Mouse (Mus musculus) forebrain, embryonic 11.5 days (tissue): ENCODE data around the gene Znrf3. TPM values are rescaled to one million over a fixed set of nuclear protein-coding genes. Genes with fewer than 3 reads are reported as not detected.

Experiments used
- ATAC-seq: fragments of 200-750 bp; cut with Nextera tagmentation; replicated peaks from 2 replicates; pipeline ENCODE4 v1.8.0; 2017; ENCODE audit warnings: moderate TSS enrichment; ENCODE audit not compliant: low FRiP score
- DNase-seq: peaks from one replicate; pipeline ENCODE4 v3.0.0-alpha.2; 2017; ENCODE audit warnings: low spot score
- H3K27ac ChIP-seq: fragments of 300-500 bp; sonication (generic); 2 replicates; pipeline ENCODE4 v1.5.1; 2014; ENCODE audit warnings: low read depth, low read length
- H3K27me3 ChIP-seq: fragments of 300-500 bp; sonication (generic); 2 replicates; pipeline ENCODE4 v1.6.1; 2014; ENCODE audit warnings: mild to moderate bottlenecking, low read length, mixed read lengths; ENCODE audit not compliant: control insufficient read depth, insufficient read depth
- H3K36me3 ChIP-seq: fragments of 300-500 bp; sonication (generic); 2 replicates; pipeline ENCODE4 v1.6.1; 2014; ENCODE audit warnings: mild to moderate bottlenecking, low read length, moderate library complexity, mixed read lengths; ENCODE audit not compliant: control insufficient read depth, insufficient read depth
- H3K4me1 ChIP-seq: fragments of 300-500 bp; sonication (generic); replicated peaks from 2 replicates; pipeline ENCODE4 v1.6.1; 2014; ENCODE audit warnings: low read length, mixed read lengths; ENCODE audit not compliant: control insufficient read depth, insufficient read depth
- H3K4me2 ChIP-seq: fragments of 300-500 bp; sonication (generic); 2 replicates; pipeline ENCODE4 v1.6.1; 2014; ENCODE audit warnings: low read depth, mild to moderate bottlenecking, low read length, moderate library complexity, mixed read lengths; ENCODE audit not compliant: severe bottlenecking
- H3K4me3 ChIP-seq: fragments of 300-500 bp; sonication (generic); 2 replicates; pipeline ENCODE4 v1.5.1; 2014; ENCODE audit warnings: low read depth, low read length
- H3K9ac ChIP-seq: fragments of 300-500 bp; sonication (generic); 2 replicates; pipeline ENCODE4 v1.6.1; 2014; ENCODE audit warnings: low read length
- H3K9me3 ChIP-seq: fragments of 300-500 bp; sonication (generic); 2 replicates; pipeline ENCODE4 v1.6.1; 2016; ENCODE audit warnings: low read length, mixed read lengths; ENCODE audit not compliant: control insufficient read depth
- WGBS: fragments of 180-500 bp; shearing (Covaris S2); extraction: QIAGEN DNeasy Blood & Tissue Kit; methylation state at CpG from one replicate; pipeline ENCODE4 v1.1.7; 2014; 5-methylcytosine and 5-hydroxymethylcytosine counted together
- polyA plus RNA-seq: library from polyadenylated mRNA; unstranded; fragments of >200 nt; fragmentation: Nextera tagmentation; extraction: Ambion mirVana; gene quantifications from 2 replicates; pipeline ENCODE4 v1.2.1, GENCODE M21; 2014

Znrf3 gene
- polyA plus RNA-seq, 1 experiment from 2014 or later = 12.9 TPM

GRCm38 (mm10) chr11:5248200-5248599, 196.4 kb downstream of the Znrf3 start:
- DNase-seq = no peak
- H3K36me3 ChIP-seq = no peaks in the 10 kb centered on the region
- 27% methylated on average over 2 of the region's 2 CpGs for WGBS
- ATAC-seq = 0 out of 2 replicates have a peak, but pooled peaks have one; percentile 53
- H3K27me3 ChIP-seq = no peaks in the 10 kb centered on the region
- no peak overlapping the region for H3K27ac ChIP-seq
- no peak overlapping the region for H3K9ac ChIP-seq
- H3K9me3 ChIP-seq = no peaks in the 10 kb centered on the region
- H3K4me3 ChIP-seq = no peak overlapping the region
- 0 out of 2 replicates have a peak, but pooled peaks cover 4% of the 10 kb centered on the region for H3K4me1 ChIP-seq
- no peak overlapping the region for H3K4me2 ChIP-seq

- ATAC-seq = no peak
- 87% methylated on average over 7 of the region's 7 CpGs for WGBS
These were observed 199.2 kb downstream of the Znrf3 start for GRCm38 (mm10) chr11:5245431-5245830.

GRCm38 (mm10) chr11:5244749-5245130, 199.9 kb downstream of the Znrf3 start:
- no peak overlapping the region for H3K4me2 ChIP-seq
- no peak for ATAC-seq
- WGBS = 77% methylated on average over 8 of the region's 8 CpGs
- H3K36me3 ChIP-seq = 0 out of 2 replicates have a peak, but pooled peaks cover 2% of the 10 kb centered on the region
- H3K4me1 ChIP-seq = peaks cover 6% of the 10 kb centered on the region
- H3K9me3 ChIP-seq = no peaks in the 10 kb centered on the region
- no peaks in the 10 kb centered on the region for H3K27me3 ChIP-seq
- H3K9ac ChIP-seq = no peak overlapping the region
- no peak for DNase-seq
- H3K4me3 ChIP-seq = no peak overlapping the region
- no peak overlapping the region for H3K27ac ChIP-seq

More at GRCm38 (mm10) chr11:5245431-5245830, 199.2 kb downstream of the Znrf3 start:
- H3K9me3 ChIP-seq = no peaks in the 10 kb centered on the region
- H3K4me1 ChIP-seq = 0 out of 2 replicates have a peak, but pooled peaks cover 4% of the 10 kb centered on the region
- DNase-seq = no peak
- H3K27me3 ChIP-seq = no peaks in the 10 kb centered on the region
- no peak overlapping the region for H3K27ac ChIP-seq
- no peak overlapping the region for H3K4me3 ChIP-seq
- no peak overlapping the region for H3K4me2 ChIP-seq
- 0 out of 2 replicates have a peak, but pooled peaks cover 2% of the 10 kb centered on the region for H3K36me3 ChIP-seq
- H3K9ac ChIP-seq = no peak overlapping the region

- 76% methylated on average over 24 of the region's 24 CpGs for WGBS
- no peak for ATAC-seq
These were observed 200.6 kb downstream of the Znrf3 start for GRCm38 (mm10) chr11:5243812-5244748.

GRCm38 (mm10) chr11:5243208-5243607, 201.4 kb downstream of the Znrf3 start:
- H3K4me1 ChIP-seq = peaks cover 6% of the 10 kb centered on the region
- no peaks in the 10 kb centered on the region for H3K9me3 ChIP-seq
- DNase-seq = no peak
- no peak for ATAC-seq
- no peaks in the 10 kb centered on the region for H3K27me3 ChIP-seq
- no peak overlapping the region for H3K27ac ChIP-seq
- no peak overlapping the region for H3K9ac ChIP-seq
- no peak overlapping the region for H3K4me2 ChIP-seq
- 0 out of 2 replicates have a peak, but pooled peaks cover 2% of the 10 kb centered on the region for H3K36me3 ChIP-seq
- no peak overlapping the region for H3K4me3 ChIP-seq
- 97% methylated on average over 7 of the region's 7 CpGs for WGBS

More at GRCm38 (mm10) chr11:5243812-5244748, 200.6 kb downstream of the Znrf3 start:
- H3K27me3 ChIP-seq = no peaks in the 10 kb centered on the region
- H3K4me3 ChIP-seq = no peak overlapping the region
- DNase-seq = no peak
- peaks cover 9% of the 10 kb centered on the region for H3K4me1 ChIP-seq
- H3K9me3 ChIP-seq = no peaks in the 10 kb centered on the region
- H3K36me3 ChIP-seq = 0 out of 2 replicates have a peak, but pooled peaks cover 2% of the 10 kb centered on the region
- H3K9ac ChIP-seq = peak overlapping the region; percentile 8; the same call in 1 of the 2 replicates
- no peak overlapping the region for H3K27ac ChIP-seq
- no peak overlapping the region for H3K4me2 ChIP-seq

GRCm38 (mm10) chr11:5242158-5242557, 202.5 kb downstream of the Znrf3 start:
- no peak for ATAC-seq
- no peak overlapping the region for H3K27ac ChIP-seq
- H3K4me1 ChIP-seq = peaks cover 6% of the 10 kb centered on the region
- WGBS = 92% methylated on average over 8 of the region's 8 CpGs
- H3K4me3 ChIP-seq = no peak overlapping the region
- H3K36me3 ChIP-seq = 0 out of 2 replicates have a peak, but pooled peaks cover 2% of the 10 kb centered on the region
- H3K27me3 ChIP-seq = no peaks in the 10 kb centered on the region
- no peak for DNase-seq
- no peak overlapping the region for H3K9ac ChIP-seq
- H3K9me3 ChIP-seq = no peaks in the 10 kb centered on the region
- H3K4me2 ChIP-seq = no peak overlapping the region

- Histone ChIP-seq H3K4me1 (peaks cover 9% of the 10 kb centered on the region), H3K9ac (no peak overlapping the region), H3K4me2 (0 out of 2 replicates have a peak overlapping the region, but pooled peaks have one; percentile 12), H3K36me3 (0 out of 2 replicates have a peak, but pooled peaks cover 2% of the 10 kb centered on the region), H3K9me3 (no peaks in the 10 kb centered on the region), H3K27me3 (no peaks in the 10 kb centered on the region), H3K4me3 (no peak overlapping the region), H3K27ac (peak overlapping the region; percentile 52; the same call in 1 of the 2 replicates)
- ATAC-seq (peak; percentile 55), DNase-seq (peak; percentile 62)
- 8% methylated on average over 10 of the region's 10 CpGs for WGBS
These were observed 204.6 kb downstream of the Znrf3 start for GRCm38 (mm10) chr11:5239706-5240690.
